Mouse (Mus musculus): Measurements from ENCODE around the gene Snf8. TPM values are rescaled to one million over a fixed set of nuclear protein-coding genes. Genes with fewer than 3 reads are reported as not detected.

Gene Snf8
- polyA plus RNA-seq, 1 experiment from 2014 or later = 132 TPM

- Histone ChIP-seq H3K9ac (ENCODE audit: low read depth, low read length) (no peak overlapping the region), H3K36me3 (ENCODE audit: control insufficient read depth, insufficient read depth, low read length) (peaks cover 5% of the 10 kb centered on the region), H3K9me3 (ENCODE audit: control insufficient read depth, low read length) (no peaks in the 10 kb centered on the region), H3K4me1 (ENCODE audit: control insufficient read depth, insufficient read depth, low read depth, low read length) (peaks cover 10% of the 10 kb centered on the region), H3K27me3 (replicated peaks; ENCODE audit: control insufficient read depth, insufficient read depth, low read length) (no peaks in the 10 kb centered on the region), H3K27ac (ENCODE audit: low read depth, low read length) (no peak overlapping the region), H3K4me3 (ENCODE audit: low read length) (no peak overlapping the region), H3K4me2 (ENCODE audit: low read length) (no peak overlapping the region)
- 96% methylated on average over 1 of the region's 1 CpGs for WGBS
- no peak for ATAC-seq
These were observed 3.9 kb downstream of the Snf8 start for GRCm38 (mm10) chr11:96038560-96038959.

- Histone ChIP-seq H3K4me2 (ENCODE audit: low read length) (no peak overlapping the region), H3K27ac (ENCODE audit: low read depth, low read length) (no peak overlapping the region), H3K36me3 (ENCODE audit: control insufficient read depth, insufficient read depth, low read length) (peaks cover 30% of the 10 kb centered on the region), H3K9me3 (ENCODE audit: control insufficient read depth, low read length) (no peaks in the 10 kb centered on the region), H3K4me3 (ENCODE audit: low read length) (no peak overlapping the region), H3K4me1 (ENCODE audit: control insufficient read depth, insufficient read depth, low read depth, low read length) (no peaks in the 10 kb centered on the region), H3K9ac (ENCODE audit: low read depth, low read length) (no peak overlapping the region), H3K27me3 (replicated peaks; ENCODE audit: control insufficient read depth, insufficient read depth, low read length) (no peaks in the 10 kb centered on the region)
- 88% methylated on average over 11 of the region's 11 CpGs for WGBS
- no peak for ATAC-seq
These were observed 10.3 kb downstream of the Snf8 start for GRCm38 (mm10) chr11:96044803-96045567.

- no peak for ATAC-seq
- H3K9me3 ChIP-seq (ENCODE audit: control insufficient read depth, low read length) = no peaks in the 10 kb centered on the region
- no peaks in the 10 kb centered on the region for H3K4me1 ChIP-seq (ENCODE audit: control insufficient read depth, insufficient read depth, low read depth, low read length)
- WGBS = 91% methylated on average over 8 of the region's 8 CpGs
- H3K9ac ChIP-seq (ENCODE audit: low read depth, low read length) = no peak overlapping the region
- H3K4me2 ChIP-seq (ENCODE audit: low read length) = no peak overlapping the region
- no peaks in the 10 kb centered on the region for H3K27me3 ChIP-seq (replicated peaks; ENCODE audit: control insufficient read depth, insufficient read depth, low read length)
- peaks cover 32% of the 10 kb centered on the region for H3K36me3 ChIP-seq (ENCODE audit: control insufficient read depth, insufficient read depth, low read length)
- H3K27ac ChIP-seq (ENCODE audit: low read depth, low read length) = no peak overlapping the region
- H3K4me3 ChIP-seq (ENCODE audit: low read length) = no peak overlapping the region
These were observed 11.3 kb downstream of the Snf8 start for GRCm38 (mm10) chr11:96046028-96046427.

- H3K4me3 ChIP-seq (ENCODE audit: low read length) = no peak overlapping the region
- H3K4me1 ChIP-seq (ENCODE audit: control insufficient read depth, insufficient read depth, low read depth, low read length) = no peaks in the 10 kb centered on the region
- no peaks in the 10 kb centered on the region for H3K9me3 ChIP-seq (ENCODE audit: control insufficient read depth, low read length)
- peaks cover 38% of the 10 kb centered on the region for H3K36me3 ChIP-seq (ENCODE audit: control insufficient read depth, insufficient read depth, low read length)
- ATAC-seq = no peak
- 90% methylated on average over 2 of the region's 2 CpGs for WGBS
- no peak overlapping the region for H3K4me2 ChIP-seq (ENCODE audit: low read length)
- no peak overlapping the region for H3K9ac ChIP-seq (ENCODE audit: low read depth, low read length)
- no peaks in the 10 kb centered on the region for H3K27me3 ChIP-seq (replicated peaks; ENCODE audit: control insufficient read depth, insufficient read depth, low read length)
- no peak overlapping the region for H3K27ac ChIP-seq (ENCODE audit: low read depth, low read length)
These were observed 12.1 kb downstream of the Snf8 start for GRCm38 (mm10) chr11:96046793-96047192.

- Histone ChIP-seq H3K9ac (ENCODE audit: low read depth, low read length) (no peak overlapping the region), H3K27ac (ENCODE audit: low read depth, low read length) (no peak overlapping the region), H3K4me1 (ENCODE audit: control insufficient read depth, insufficient read depth, low read depth, low read length) (no peaks in the 10 kb centered on the region), H3K27me3 (replicated peaks; ENCODE audit: control insufficient read depth, insufficient read depth, low read length) (no peaks in the 10 kb centered on the region), H3K4me3 (ENCODE audit: low read length) (no peak overlapping the region), H3K4me2 (ENCODE audit: low read length) (no peak overlapping the region), H3K36me3 (ENCODE audit: control insufficient read depth, insufficient read depth, low read length) (peaks cover 43% of the 10 kb centered on the region), H3K9me3 (ENCODE audit: control insufficient read depth, low read length) (no peaks in the 10 kb centered on the region)
- ATAC-seq = no peak
- WGBS = 91% methylated on average over 4 of the region's 4 CpGs
These were observed 13.0 kb downstream of the Snf8 start for GRCm38 (mm10) chr11:96047469-96048373.

- H3K36me3 ChIP-seq (ENCODE audit: control insufficient read depth, insufficient read depth, low read length) = peaks cover 54% of the 10 kb centered on the region
- no peak overlapping the region for H3K4me3 ChIP-seq (ENCODE audit: low read length)
- H3K4me2 ChIP-seq (ENCODE audit: low read length) = no peak overlapping the region
- H3K27ac ChIP-seq (ENCODE audit: low read depth, low read length) = no peak overlapping the region
- 88% methylated on average over 4 of the region's 4 CpGs for WGBS
- no peaks in the 10 kb centered on the region for H3K27me3 ChIP-seq (replicated peaks; ENCODE audit: control insufficient read depth, insufficient read depth, low read length)
- no peak overlapping the region for H3K9ac ChIP-seq (ENCODE audit: low read depth, low read length)
- H3K4me1 ChIP-seq (ENCODE audit: control insufficient read depth, insufficient read depth, low read depth, low read length) = no peaks in the 10 kb centered on the region
- ATAC-seq = no peak
- no peaks in the 10 kb centered on the region for H3K9me3 ChIP-seq (ENCODE audit: control insufficient read depth, low read length)
These were observed 15.3 kb downstream of the Snf8 start for GRCm38 (mm10) chr11:96049939-96050338.

GRCm38 (mm10) chr11:96050854-96051253 is 16.2 kb downstream of the Snf8 start:
- no peaks in the 10 kb centered on the region for H3K4me1 ChIP-seq (ENCODE audit: control insufficient read depth, insufficient read depth, low read depth, low read length)
- no peak overlapping the region for H3K4me2 ChIP-seq (ENCODE audit: low read length)
- 92% methylated on average over 3 of the region's 3 CpGs for WGBS
- no peaks in the 10 kb centered on the region for H3K27me3 ChIP-seq (replicated peaks; ENCODE audit: control insufficient read depth, insufficient read depth, low read length)
- H3K9ac ChIP-seq (ENCODE audit: low read depth, low read length) = no peak overlapping the region
- no peak for ATAC-seq
- H3K4me3 ChIP-seq (ENCODE audit: low read length) = no peak overlapping the region
- H3K36me3 ChIP-seq (ENCODE audit: control insufficient read depth, insufficient read depth, low read length) = peaks cover 53% of the 10 kb centered on the region
- no peaks in the 10 kb centered on the region for H3K9me3 ChIP-seq (ENCODE audit: control insufficient read depth, low read length)
- no peak overlapping the region for H3K27ac ChIP-seq (ENCODE audit: low read depth, low read length)

- Histone ChIP-seq H3K9ac (ENCODE audit: low read depth, low read length) (no peak overlapping the region), H3K27ac (ENCODE audit: low read depth, low read length) (no peak overlapping the region), H3K36me3 (ENCODE audit: control insufficient read depth, insufficient read depth, low read length) (peaks cover 28% of the 10 kb centered on the region), H3K4me2 (ENCODE audit: low read length) (no peak overlapping the region), H3K9me3 (ENCODE audit: control insufficient read depth, low read length) (no peaks in the 10 kb centered on the region), H3K27me3 (replicated peaks; ENCODE audit: control insufficient read depth, insufficient read depth, low read length) (no peaks in the 10 kb centered on the region), H3K4me1 (ENCODE audit: control insufficient read depth, insufficient read depth, low read depth, low read length) (peaks cover 10% of the 10 kb centered on the region), H3K4me3 (ENCODE audit: low read length) (no peak overlapping the region)
- 97% methylated on average over 4 of the region's 4 CpGs for WGBS
- no peak for ATAC-seq
These were observed 23.6 kb downstream of the Snf8 start for GRCm38 (mm10) chr11:96058309-96058708.

GRCm38 (mm10) chr11:96064521-96065214 is 30.0 kb downstream of the Snf8 start:
- H3K9me3 ChIP-seq (ENCODE audit: control insufficient read depth, low read length) = no peaks in the 10 kb centered on the region
- peaks cover 23% of the 10 kb centered on the region for H3K4me1 ChIP-seq (ENCODE audit: control insufficient read depth, insufficient read depth, low read depth, low read length)
- peak overlapping the region; percentile 96 for H3K4me2 ChIP-seq (ENCODE audit: low read length)
- no peaks in the 10 kb centered on the region for H3K27me3 ChIP-seq (replicated peaks; ENCODE audit: control insufficient read depth, insufficient read depth, low read length)
- peak overlapping the region; percentile 77 for H3K4me3 ChIP-seq (ENCODE audit: low read length)
- peak overlapping the region; percentile 93 for H3K9ac ChIP-seq (ENCODE audit: low read depth, low read length)
- under 1% methylated on average over 47 of the region's 64 CpGs for WGBS
- peak overlapping the region; percentile 84 for H3K27ac ChIP-seq (ENCODE audit: low read depth, low read length)
- ATAC-seq = peak; percentile 69
- H3K36me3 ChIP-seq (ENCODE audit: control insufficient read depth, insufficient read depth, low read length) = peaks cover 7% of the 10 kb centered on the region

Measured in hindbrain, embryonic 16.5 days (tissue).